Mouse (Mus musculus): ENCODE data around the gene Imp4. TPM values are rescaled to one million over a fixed set of nuclear protein-coding genes. Genes with fewer than 3 reads are reported as not detected.
A peak's percentile ranks its signal among the peaks of the same experiment; 100 is the strongest.

The Imp4 gene
- total and polyA plus RNA-seq, 2 experiments, result 11.2 to 32.1 TPM

GRCm38 (mm10) chr1:34462766-34463165, 23.1 kb downstream of the Imp4 start:
- H3K9ac ChIP-seq (ENCODE audit: low read depth, low read length), result no peak overlapping the region
- TF ChIP-seq POLR2A (IDR thresholded peaks at IDR 0.05; ENCODE audit: extremely low read depth, insufficient read depth, low read length) (no peak), CTCF (IDR thresholded peaks at IDR 0.05; ENCODE audit: low read depth, low read length) (peak; percentile 78)
- H3K4me1 ChIP-seq (ENCODE audit: control insufficient read depth, insufficient read depth, low read length), result no peaks in the 10 kb centered on the region
- H3K36me3 ChIP-seq (ENCODE audit: control insufficient read depth, insufficient read depth, low read length), result no peaks in the 10 kb centered on the region
- no peak for DNase-seq (ENCODE audit: extremely low read depth, low read depth, low spot score)
- WGBS, result 26% methylated on average over 7 of the region's 7 CpGs
- H3K79me2 ChIP-seq (ENCODE audit: control insufficient read depth, insufficient read depth, low read length), result no peaks in the 10 kb centered on the region
- H3K27ac ChIP-seq (replicated peaks; ENCODE audit: insufficient read depth, low read depth, low read length), result no peak overlapping the region
- H3K27me3 ChIP-seq (ENCODE audit: control insufficient read depth, insufficient read depth, low read length), result peaks cover 2% of the 10 kb centered on the region; the same call in 1 of the 2 replicates
- no peak overlapping the region for H3K4me3 ChIP-seq (ENCODE audit: insufficient read depth, low read depth, low read length)

GRCm38 (mm10) chr1:34464310-34464817, 24.7 kb downstream of the Imp4 start:
- Histone ChIP-seq H3K4me1 (ENCODE audit: control insufficient read depth, insufficient read depth, low read length) (no peaks in the 10 kb centered on the region), H3K9ac (ENCODE audit: low read depth, low read length) (no peak overlapping the region), H3K79me2 (ENCODE audit: control insufficient read depth, insufficient read depth, low read length) (no peaks in the 10 kb centered on the region), H3K4me3 (ENCODE audit: insufficient read depth, low read depth, low read length) (no peak overlapping the region), H3K27ac (replicated peaks; ENCODE audit: insufficient read depth, low read depth, low read length) (no peak overlapping the region), H3K36me3 (ENCODE audit: control insufficient read depth, insufficient read depth, low read length) (no peaks in the 10 kb centered on the region), H3K27me3 (ENCODE audit: control insufficient read depth, insufficient read depth, low read length) (no peaks in the 10 kb centered on the region)
- TF ChIP-seq CTCF (IDR thresholded peaks at IDR 0.05; ENCODE audit: low read depth, low read length), result no peak
- TF ChIP-seq POLR2A (IDR thresholded peaks at IDR 0.05; ENCODE audit: extremely low read depth, insufficient read depth, low read length), result no peak
- WGBS, result 77% methylated on average over 8 of the region's 8 CpGs
- no peak for DNase-seq (ENCODE audit: extremely low read depth, low read depth, low spot score)

GRCm38 (mm10) chr1:34465445-34465844, 25.8 kb downstream of the Imp4 start:
- H3K4me1 ChIP-seq (ENCODE audit: control insufficient read depth, insufficient read depth, low read length), result no peaks in the 10 kb centered on the region
- no peak overlapping the region for H3K4me3 ChIP-seq (ENCODE audit: insufficient read depth, low read depth, low read length)
- no peak for TF ChIP-seq POLR2A (IDR thresholded peaks at IDR 0.05; ENCODE audit: extremely low read depth, insufficient read depth, low read length)
- no peak for TF ChIP-seq CTCF (IDR thresholded peaks at IDR 0.05; ENCODE audit: low read depth, low read length)
- no peaks in the 10 kb centered on the region for H3K79me2 ChIP-seq (ENCODE audit: control insufficient read depth, insufficient read depth, low read length)
- no peak for DNase-seq (ENCODE audit: extremely low read depth, low read depth, low spot score)
- no peaks in the 10 kb centered on the region for H3K36me3 ChIP-seq (ENCODE audit: control insufficient read depth, insufficient read depth, low read length)
- whole genome bisulfite sequencing, result 77% methylated on average over 6 of the region's 6 CpGs
- H3K27ac ChIP-seq (replicated peaks; ENCODE audit: insufficient read depth, low read depth, low read length), result no peak overlapping the region
- no peaks in the 10 kb centered on the region for H3K27me3 ChIP-seq (ENCODE audit: control insufficient read depth, insufficient read depth, low read length)
- H3K9ac ChIP-seq (ENCODE audit: low read depth, low read length), result no peak overlapping the region

GRCm38 (mm10) chr1:34468051-34468450, 28.4 kb downstream of the Imp4 start:
- Histone ChIP-seq H3K27ac (replicated peaks; ENCODE audit: insufficient read depth, low read depth, low read length) (no peak overlapping the region), H3K4me3 (ENCODE audit: insufficient read depth, low read depth, low read length) (no peak overlapping the region), H3K9ac (ENCODE audit: low read depth, low read length) (no peak overlapping the region), H3K27me3 (ENCODE audit: control insufficient read depth, insufficient read depth, low read length) (no peaks in the 10 kb centered on the region), H3K4me1 (ENCODE audit: control insufficient read depth, insufficient read depth, low read length) (no peaks in the 10 kb centered on the region), H3K79me2 (ENCODE audit: control insufficient read depth, insufficient read depth, low read length) (no peaks in the 10 kb centered on the region), H3K36me3 (ENCODE audit: control insufficient read depth, insufficient read depth, low read length) (no peaks in the 10 kb centered on the region)
- 60% methylated on average over 3 of the region's 3 CpGs for WGBS
- DNase-seq (ENCODE audit: extremely low read depth, low read depth, low spot score), result no peak
- TF ChIP-seq CTCF (IDR thresholded peaks at IDR 0.05; ENCODE audit: low read depth, low read length) (no peak), POLR2A (IDR thresholded peaks at IDR 0.05; ENCODE audit: extremely low read depth, insufficient read depth, low read length) (no peak)

GRCm38 (mm10) chr1:34468500-34468899, 28.8 kb downstream of the Imp4 start:
- WGBS, result 91% methylated on average over 4 of the region's 4 CpGs
- H3K79me2 ChIP-seq (ENCODE audit: control insufficient read depth, insufficient read depth, low read length), result no peaks in the 10 kb centered on the region
- no peak overlapping the region for H3K4me3 ChIP-seq (ENCODE audit: insufficient read depth, low read depth, low read length)
- TF ChIP-seq CTCF (IDR thresholded peaks at IDR 0.05; ENCODE audit: low read depth, low read length), result no peak
- TF ChIP-seq POLR2A (IDR thresholded peaks at IDR 0.05; ENCODE audit: extremely low read depth, insufficient read depth, low read length), result no peak
- no peaks in the 10 kb centered on the region for H3K36me3 ChIP-seq (ENCODE audit: control insufficient read depth, insufficient read depth, low read length)
- H3K4me1 ChIP-seq (ENCODE audit: control insufficient read depth, insufficient read depth, low read length), result no peaks in the 10 kb centered on the region
- DNase-seq (ENCODE audit: extremely low read depth, low read depth, low spot score), result no peak
- H3K27me3 ChIP-seq (ENCODE audit: control insufficient read depth, insufficient read depth, low read length), result no peaks in the 10 kb centered on the region
- H3K9ac ChIP-seq (ENCODE audit: low read depth, low read length), result no peak overlapping the region
- H3K27ac ChIP-seq (replicated peaks; ENCODE audit: insufficient read depth, low read depth, low read length), result no peak overlapping the region

GRCm38 (mm10) chr1:34469801-34470200, 30.1 kb downstream of the Imp4 start:
- H3K36me3 ChIP-seq (ENCODE audit: control insufficient read depth, insufficient read depth, low read length), result no peaks in the 10 kb centered on the region
- no peak overlapping the region for H3K4me3 ChIP-seq (ENCODE audit: insufficient read depth, low read depth, low read length)
- H3K4me1 ChIP-seq (ENCODE audit: control insufficient read depth, insufficient read depth, low read length), result no peaks in the 10 kb centered on the region
- no peak for DNase-seq (ENCODE audit: extremely low read depth, low read depth, low spot score)
- H3K27ac ChIP-seq (replicated peaks; ENCODE audit: insufficient read depth, low read depth, low read length), result no peak overlapping the region
- H3K27me3 ChIP-seq (ENCODE audit: control insufficient read depth, insufficient read depth, low read length), result no peaks in the 10 kb centered on the region
- WGBS, result 75% methylated on average over 5 of the region's 5 CpGs
- H3K9ac ChIP-seq (ENCODE audit: low read depth, low read length), result no peak overlapping the region
- H3K79me2 ChIP-seq (ENCODE audit: control insufficient read depth, insufficient read depth, low read length), result no peaks in the 10 kb centered on the region
- TF ChIP-seq CTCF (IDR thresholded peaks at IDR 0.05; ENCODE audit: low read depth, low read length), result no peak
- no peak for TF ChIP-seq POLR2A (IDR thresholded peaks at IDR 0.05; ENCODE audit: extremely low read depth, insufficient read depth, low read length)
